Mouse (Mus musculus) hindlimb bud, embryonic 11.5 days (tissue): Measurements from ENCODE around the gene Apba1.

Experiments used
- DNase-seq: peaks from one replicate; pipeline ENCODE4 v3.0.0-alpha.2; 2012; ENCODE audit warnings: low read depth, low spot score; ENCODE audit errors: extremely low spot score

Gene Apba1

DNA sequence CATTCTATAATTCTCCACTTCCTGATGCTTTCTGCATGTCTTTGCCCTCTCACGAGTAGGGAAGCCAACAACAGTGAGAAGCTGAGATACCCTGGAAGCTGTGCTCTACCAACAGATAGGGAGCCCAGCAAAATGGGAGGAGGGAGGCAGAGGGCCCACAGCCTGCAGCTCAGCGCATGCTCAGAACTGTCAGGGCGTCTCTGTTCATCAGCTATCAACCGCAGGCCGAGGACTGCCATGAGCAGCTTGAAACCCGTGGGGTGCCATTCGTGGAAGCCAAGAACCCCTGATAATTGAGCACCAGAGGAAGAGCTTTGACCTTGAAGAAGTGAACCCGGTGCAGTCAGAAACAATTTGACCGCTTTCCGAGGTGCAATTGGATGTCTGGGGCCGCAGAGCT is 108.4 kb downstream of the Apba1 start:
- DNase-seq = no peak

DNA sequence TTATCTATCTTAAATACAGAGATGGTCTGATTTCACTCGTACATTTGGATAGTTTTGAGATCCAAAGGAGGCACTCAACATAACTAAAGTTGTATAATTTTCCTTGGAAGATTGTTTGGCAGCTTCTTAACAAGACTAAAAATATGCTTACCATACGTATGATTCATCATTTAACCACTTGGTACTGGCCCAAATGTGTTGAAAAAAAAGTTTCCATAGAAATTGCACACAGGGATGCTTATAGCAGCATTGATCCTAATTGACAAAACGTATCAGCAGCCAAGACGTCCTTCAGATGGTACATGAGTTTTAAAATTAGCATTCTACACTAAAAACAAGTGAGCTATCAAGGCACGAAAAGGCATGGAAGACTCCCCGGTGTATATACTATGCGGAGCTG is 108.9 kb downstream of the Apba1 start:
- DNase-seq = no peak

GRCm38 (mm10) chr19:23874502-23874901 is 115.8 kb downstream of the Apba1 start:
- no peak for DNase-seq

- no peak for DNase-seq
These were observed 117.1 kb downstream of the Apba1 start for GRCm38 (mm10) chr19:23875819-23876218.

- DNase-seq = no peak
These were observed 121.2 kb downstream of the Apba1 start for GRCm38 (mm10) chr19:23879862-23880261.

GRCm38 (mm10) chr19:23886169-23886568 is 127.5 kb downstream of the Apba1 start:
- no peak for DNase-seq

DNA sequence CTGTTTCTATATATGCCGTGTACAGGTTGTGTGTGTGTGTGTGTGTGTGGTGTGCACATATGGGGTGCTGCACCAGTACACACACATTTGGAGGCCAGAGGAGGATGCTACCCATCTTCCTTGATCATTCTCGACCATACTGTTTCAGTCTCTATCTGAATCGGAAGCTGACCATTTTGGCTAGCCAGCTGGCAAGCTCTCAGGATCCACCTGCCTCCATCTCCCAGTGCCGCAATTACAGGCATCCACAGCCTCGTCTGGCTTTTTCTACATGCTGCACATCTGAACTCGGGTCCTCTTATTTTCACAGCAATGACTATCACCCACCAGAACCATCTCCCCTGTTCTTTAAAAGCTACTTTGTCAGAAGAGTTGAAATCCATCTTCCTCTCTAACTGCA is 132.7 kb downstream of the Apba1 start:
- DNase-seq = no peak

DNA sequence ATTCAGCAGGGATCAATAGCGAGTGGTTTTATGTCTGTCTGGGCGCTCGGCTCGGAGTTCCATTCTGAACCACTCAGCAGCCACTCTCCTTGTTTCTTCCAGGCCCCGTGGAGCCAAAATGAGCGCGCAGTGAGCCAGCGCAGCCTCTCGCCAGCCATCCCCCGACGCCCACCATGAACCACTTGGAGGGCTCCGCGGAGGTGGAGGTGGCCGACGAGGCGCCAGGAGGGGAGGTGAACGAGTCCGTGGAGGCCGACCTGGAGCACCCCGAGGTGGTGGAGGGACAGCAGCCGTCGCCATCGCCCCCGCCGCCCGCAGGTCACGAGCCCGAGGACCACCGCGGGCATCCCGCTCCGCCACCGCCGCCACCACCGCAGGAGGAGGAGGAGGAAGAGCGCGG is 133.9 kb downstream of the Apba1 start:
- DNase-seq = no peak

GRCm38 (mm10) chr19:23893093-23893889 is 134.6 kb downstream of the Apba1 start:
- DNase-seq = no peak

DNA sequence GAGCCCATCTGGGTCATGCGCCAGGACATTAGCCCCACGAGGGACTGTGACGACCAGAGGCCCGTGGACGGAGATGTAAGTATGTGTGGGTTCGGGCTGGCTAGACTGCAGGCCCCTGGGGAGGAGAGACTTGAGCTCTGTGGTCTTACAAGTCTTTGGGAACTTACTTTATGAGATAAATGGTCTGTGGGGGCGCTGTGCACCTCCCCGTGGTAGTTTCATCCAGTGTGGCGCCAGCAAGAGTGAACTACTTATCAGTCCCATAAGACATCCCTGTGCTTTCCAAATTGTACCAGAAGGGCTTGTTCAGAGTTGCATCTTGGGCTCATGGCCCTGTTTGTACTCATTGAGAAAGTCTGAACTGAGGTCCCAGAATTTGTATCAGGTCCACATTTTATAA is 135.3 kb downstream of the Apba1 start:
- no peak for DNase-seq

DNA sequence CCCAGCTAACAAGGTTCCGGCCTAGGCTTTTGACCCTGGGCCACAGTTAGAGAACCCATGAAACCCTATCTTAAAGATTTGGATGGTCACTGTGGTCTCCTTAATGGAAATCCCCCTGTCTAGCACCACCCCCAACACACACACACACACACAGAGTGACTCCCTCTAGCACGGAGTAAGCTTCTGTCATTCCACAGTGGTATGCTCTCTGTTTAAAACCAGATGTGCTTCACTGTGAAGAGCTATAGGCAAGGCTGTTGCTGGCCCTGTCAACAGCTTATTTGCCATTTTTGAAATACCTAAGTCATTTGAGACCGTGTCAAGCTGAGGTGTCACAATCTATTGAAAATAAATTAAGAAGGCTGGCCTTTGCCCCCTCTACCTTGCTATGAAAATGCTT is 136.1 kb downstream of the Apba1 start:
- peak; percentile 44 for DNase-seq

GRCm38 (mm10) chr19:23896915-23897314 is 138.2 kb downstream of the Apba1 start:
- DNase-seq = no peak

DNA sequence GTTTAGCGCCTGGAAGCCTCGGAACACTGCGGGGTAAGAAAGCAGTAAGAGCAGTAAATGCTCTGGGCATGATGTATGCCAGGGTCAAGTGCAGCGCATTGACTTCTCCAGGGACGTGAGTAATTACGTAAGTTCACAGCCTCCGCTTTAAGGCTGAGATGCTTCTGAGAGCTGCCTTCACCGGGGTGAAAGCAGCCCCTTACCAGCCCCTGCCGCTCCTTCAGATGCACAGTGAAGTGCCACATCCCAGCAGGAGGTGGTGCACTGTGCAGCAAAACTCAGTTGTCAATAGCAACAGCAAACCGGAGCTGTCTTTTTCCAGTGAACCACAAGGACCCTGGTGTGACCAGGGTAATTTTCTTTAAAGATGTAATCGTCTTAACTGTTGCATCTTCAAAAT is 139.8 kb downstream of the Apba1 start:
- DNase-seq = no peak

- no peak for DNase-seq
These were observed 142.5 kb downstream of the Apba1 start for GRCm38 (mm10) chr19:23901177-23901576.

DNA sequence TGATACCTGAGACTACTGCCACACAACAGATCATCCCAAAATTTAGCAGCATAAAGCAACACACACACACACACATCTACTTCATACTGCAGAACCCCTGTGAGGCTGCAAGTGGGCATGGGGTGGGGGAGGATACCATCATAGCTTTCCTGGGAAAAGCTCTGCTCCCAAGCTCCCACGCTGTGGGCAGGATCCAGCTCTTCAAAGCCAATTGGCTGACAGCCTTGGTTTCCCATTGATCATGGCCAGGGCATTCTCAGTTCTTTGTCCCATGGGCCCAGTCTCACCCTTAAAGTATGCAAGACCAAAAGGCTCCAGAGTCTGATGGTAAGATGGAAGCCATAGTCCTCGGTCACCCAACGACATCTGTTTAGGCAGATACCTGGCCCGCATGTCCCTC is 143.1 kb downstream of the Apba1 start:
- DNase-seq = no peak

- no peak for DNase-seq
These were observed 144.4 kb downstream of the Apba1 start for GRCm38 (mm10) chr19:23903066-23903465.

GRCm38 (mm10) chr19:23904922-23905321 is 146.2 kb downstream of the Apba1 start:
- no peak for DNase-seq

- no peak for DNase-seq
These were observed 147.1 kb downstream of the Apba1 start for GRCm38 (mm10) chr19:23905772-23906171.

DNA sequence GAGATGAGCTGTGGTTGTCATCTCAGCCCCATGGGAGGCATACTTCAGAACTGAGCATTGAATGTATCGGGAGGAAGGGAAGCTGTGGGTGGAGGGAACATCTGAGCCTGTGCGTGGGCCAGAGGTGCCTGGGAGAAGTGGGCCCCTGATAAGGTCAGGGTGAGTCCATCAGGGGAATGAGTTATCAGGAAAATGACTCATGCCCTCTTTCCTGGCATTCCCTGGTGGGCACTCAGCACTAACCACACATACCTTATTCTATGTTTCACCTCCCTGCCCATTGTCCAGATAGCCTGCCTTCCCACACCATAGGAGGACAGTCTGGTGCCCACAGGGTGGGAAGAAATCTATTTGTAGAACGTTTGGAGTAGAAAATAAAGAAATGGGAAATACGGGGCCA is 151.7 kb downstream of the Apba1 start:
- no peak for DNase-seq

DNA sequence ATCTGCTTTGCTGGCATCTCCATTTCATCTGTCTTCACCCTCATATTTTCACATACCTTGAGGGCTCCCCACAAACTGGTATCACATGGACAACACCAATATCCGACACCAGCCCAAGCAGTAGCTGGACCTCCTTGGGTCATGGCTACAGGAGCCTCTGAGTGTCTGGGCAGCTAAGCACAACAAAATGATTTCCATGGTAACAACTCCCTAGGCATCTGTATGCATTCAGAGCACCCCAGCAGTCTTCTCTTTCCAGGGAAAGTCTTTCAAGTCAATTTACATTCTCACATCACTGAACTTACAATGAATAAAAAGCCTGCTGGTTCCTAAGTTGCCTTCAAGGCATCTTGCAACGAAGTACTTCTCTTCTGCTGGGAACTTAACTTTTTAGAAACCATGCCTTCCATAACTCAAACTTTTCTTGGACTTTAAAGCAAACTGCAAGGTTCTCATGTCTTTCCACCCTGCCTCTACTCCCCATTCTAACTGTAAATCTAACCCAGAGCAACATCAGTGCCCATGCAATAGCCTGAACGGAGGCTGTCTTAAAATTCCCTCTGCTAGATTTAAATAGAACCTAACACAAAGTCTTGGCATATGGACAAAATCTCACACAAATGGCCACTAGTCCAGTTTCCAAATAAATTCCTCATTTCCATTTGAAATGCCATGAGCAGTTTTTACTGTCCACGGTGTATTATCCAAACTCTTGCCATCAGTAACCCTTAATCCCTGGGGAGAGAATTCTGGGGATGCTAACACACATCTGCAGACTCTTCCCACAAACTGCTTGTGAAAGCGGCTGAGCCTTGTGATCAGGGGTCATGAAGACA is 160.9 kb downstream of the Apba1 start:
- no peak for DNase-seq

- DNase-seq = no peak
These were observed 161.5 kb downstream of the Apba1 start for GRCm38 (mm10) chr19:23920220-23920544.

GRCm38 (mm10) chr19:23922601-23923000 is 163.9 kb downstream of the Apba1 start:
- DNase-seq = no peak
